Mouse (Mus musculus): ENCODE results near the gene Alx3.

The Alx3 gene

GRCm38 (mm10) chr3:107594662-107595263, at the start of gene Alx3:
Gene Alx3 (plus strand): TSS chr3:107595031.
- DNase-seq (ENCODE audit: low read depth, low spot score) = no peak

- no peak for DNase-seq (ENCODE audit: low read depth, low spot score)
Measured at GRCm38 (mm10) chr3:107545278-107545677, 49.6 kb upstream of the Alx3 start.

- no peak for DNase-seq (ENCODE audit: low read depth, low spot score)
Measured at GRCm38 (mm10) chr3:107545716-107546412, 49.0 kb upstream of the Alx3 start.

GRCm38 (mm10) chr3:107546956-107547355, 47.9 kb upstream of the Alx3 start:
- no peak for DNase-seq (ENCODE audit: low read depth, low spot score)

- peak; percentile 8 for DNase-seq (ENCODE audit: low read depth, low spot score)
Measured at GRCm38 (mm10) chr3:107550409-107551049, 44.3 kb upstream of the Alx3 start.

GRCm38 (mm10) chr3:107554842-107555241, 40.0 kb upstream of the Alx3 start, which contains the start of gene Ubl4b:
Gene Ubl4b (minus strand): TSS chr3:107555073.
- DNase-seq (ENCODE audit: low read depth, low spot score) = no peak

- no peak for DNase-seq (ENCODE audit: low read depth, low spot score)
Measured at GRCm38 (mm10) chr3:107558740-107559139, 36.1 kb upstream of the Alx3 start.

- no peak for DNase-seq (ENCODE audit: low read depth, low spot score)
Measured at GRCm38 (mm10) chr3:107559183-107559582, 35.6 kb upstream of the Alx3 start.

GRCm38 (mm10) chr3:107562104-107562503, 32.7 kb upstream of the Alx3 start:
- DNase-seq (ENCODE audit: low read depth, low spot score) = no peak

- DNase-seq (ENCODE audit: low read depth, low spot score) = no peak
Measured at GRCm38 (mm10) chr3:107562591-107562990, 32.2 kb upstream of the Alx3 start.

- no peak for DNase-seq (ENCODE audit: low read depth, low spot score)
Measured at GRCm38 (mm10) chr3:107563880-107564279, 31.0 kb upstream of the Alx3 start.

GRCm38 (mm10) chr3:107565331-107565730, 29.5 kb upstream of the Alx3 start:
- no peak for DNase-seq (ENCODE audit: low read depth, low spot score)

GRCm38 (mm10) chr3:107567766-107568165, 27.1 kb upstream of the Alx3 start:
- no peak for DNase-seq (ENCODE audit: low read depth, low spot score)

GRCm38 (mm10) chr3:107568721-107569120, 26.1 kb upstream of the Alx3 start:
- DNase-seq (ENCODE audit: low read depth, low spot score) = no peak

- DNase-seq (ENCODE audit: low read depth, low spot score) = no peak
Measured at GRCm38 (mm10) chr3:107571205-107571604, 23.6 kb upstream of the Alx3 start.

GRCm38 (mm10) chr3:107576807-107577206, 18.0 kb upstream of the Alx3 start:
- DNase-seq (ENCODE audit: low read depth, low spot score) = no peak

- DNase-seq (ENCODE audit: low read depth, low spot score) = no peak
Measured at GRCm38 (mm10) chr3:107577810-107578390, 16.9 kb upstream of the Alx3 start.

- peak; percentile 36 for DNase-seq (ENCODE audit: low read depth, low spot score)
Measured at GRCm38 (mm10) chr3:107579466-107579865, 15.4 kb upstream of the Alx3 start.

- DNase-seq (ENCODE audit: low read depth, low spot score) = no peak
Measured at GRCm38 (mm10) chr3:107581103-107582010, 13.5 kb upstream of the Alx3 start.

- DNase-seq (ENCODE audit: low read depth, low spot score) = no peak
Measured at GRCm38 (mm10) chr3:107582130-107582874, 12.5 kb upstream of the Alx3 start.
